Mouse (Mus musculus): Measurements from ENCODE around the gene Gm14744.
"Not testable (repeated sequence)": the region's sequence is repeated elsewhere in the genome, so short reads cannot be mapped to it uniquely, and the experiment has no call there.

The Gm14744 gene

GRCm38 (mm10) chrX:77864458-77864857 is at the start of gene Gm14744:
TSS of gene Gm14744 (plus strand) at chrX:77864758.
- DNase-seq (ENCODE audit: low spot score): not testable (repeated sequence)

GRCm38 (mm10) chrX:77853523-77853922 is 11.0 kb upstream of the Gm14744 start, which contains the start of gene Pbsn:
TSS of gene Pbsn (minus strand) at chrX:77853623.
- DNase-seq (ENCODE audit: low spot score): no peak

- not testable (repeated sequence) for DNase-seq (ENCODE audit: low spot score)
Observed at GRCm38 (mm10) chrX:77880033-77880432, 15.5 kb downstream of the Gm14744 start.
